Mouse (Mus musculus): ENCODE measurements around the gene Phb2. TPM values are rescaled to one million over a fixed set of nuclear protein-coding genes. Genes with fewer than 3 reads are reported as not detected.

Gene Phb2
- total and polyA plus RNA-seq, 2 experiments: 140 to 209 TPM

DNA sequence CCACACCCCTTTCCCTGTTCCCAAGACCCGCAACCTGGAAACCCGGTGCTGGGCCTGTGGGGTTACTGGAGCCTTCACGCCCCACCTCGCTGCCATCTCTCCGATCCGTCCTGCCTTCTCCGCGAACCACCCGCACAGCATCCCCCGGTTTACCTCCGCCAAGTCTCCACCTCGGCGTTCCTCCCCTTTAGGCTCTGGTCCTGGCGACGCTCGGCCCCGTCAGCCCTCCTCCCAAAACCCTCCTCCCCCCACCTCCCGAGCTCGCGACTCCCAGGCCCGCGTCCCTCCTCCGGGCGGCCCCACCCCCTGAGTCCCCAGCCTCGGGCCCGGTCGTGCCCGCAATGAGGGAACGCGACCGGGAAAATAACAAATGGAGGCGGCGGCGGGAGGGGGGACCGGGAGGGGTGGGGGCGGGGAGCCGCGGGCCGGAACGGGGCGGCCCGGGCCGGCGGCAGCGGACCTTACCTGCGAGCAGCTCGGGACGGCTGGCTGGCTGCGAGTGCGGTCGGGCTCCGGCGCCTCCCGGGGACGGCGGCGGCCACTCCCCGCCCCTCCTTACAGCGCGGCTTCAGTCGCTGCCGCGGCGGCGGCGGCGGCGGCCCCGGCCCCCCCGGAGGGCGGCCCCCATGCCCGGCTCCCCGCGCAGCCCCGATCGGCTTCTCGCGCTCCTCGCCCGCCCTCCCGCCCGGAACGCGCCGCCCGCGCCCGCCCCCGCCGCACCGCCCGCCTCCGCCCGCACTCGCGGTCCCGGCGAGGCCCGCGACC is 43.9 kb downstream of the Phb2 start, which contains the start of the genes Gm45234 and Atn1:
Gm45234 (minus strand) TSS at position 191 of the 765 bp plus-strand sequence.
Atn1 (minus strand) TSS at position 694 of the 765 bp plus-strand sequence.
- peak; percentile 61 for DNase-seq (ENCODE audit: extremely low read depth, low read depth, low spot score)
- Histone ChIP-seq H3K27ac (replicated peaks; ENCODE audit: insufficient read depth, low read depth, low read length) (peak within 1 kb of the TSS; percentile 76), H3K36me3 (ENCODE audit: control insufficient read depth, insufficient read depth, low read length) (peaks cover 2% of the 10 kb centered on the region; the same call in 1 of the 2 replicates), H3K9ac (ENCODE audit: low read depth, low read length) (peak within 1 kb of the TSS; percentile 100), H3K79me2 (ENCODE audit: control insufficient read depth, insufficient read depth, low read length) (peaks cover 36% of the 10 kb centered on the region), H3K4me3 (ENCODE audit: insufficient read depth, low read depth, low read length) (peak within 1 kb of the TSS; percentile 71), H3K4me1 (ENCODE audit: control insufficient read depth, insufficient read depth, low read length) (peaks cover 38% of the 10 kb centered on the region), H3K27me3 (ENCODE audit: control insufficient read depth, insufficient read depth, low read length) (no peaks in the 10 kb centered on the region)
- WGBS: 3% methylated on average over 71 of the region's 100 CpGs
- no peak for TF ChIP-seq CTCF (IDR thresholded peaks at IDR 0.05; ENCODE audit: low read depth, low read length)
- no peak for TF ChIP-seq POLR2A (IDR thresholded peaks at IDR 0.05; ENCODE audit: extremely low read depth, insufficient read depth, low read length)

GRCm38 (mm10) chr6:124756652-124757350 is 44.7 kb downstream of the Phb2 start:
- Histone ChIP-seq H3K4me1 (ENCODE audit: control insufficient read depth, insufficient read depth, low read length) (peaks cover 36% of the 10 kb centered on the region), H3K27me3 (ENCODE audit: control insufficient read depth, insufficient read depth, low read length) (no peaks in the 10 kb centered on the region), H3K4me3 (ENCODE audit: insufficient read depth, low read depth, low read length) (peak overlapping the region; percentile 71), H3K9ac (ENCODE audit: low read depth, low read length) (peak overlapping the region; percentile 100), H3K79me2 (ENCODE audit: control insufficient read depth, insufficient read depth, low read length) (peaks cover 35% of the 10 kb centered on the region), H3K27ac (replicated peaks; ENCODE audit: insufficient read depth, low read depth, low read length) (peak overlapping the region; percentile 76), H3K36me3 (ENCODE audit: control insufficient read depth, insufficient read depth, low read length) (peaks cover 2% of the 10 kb centered on the region; the same call in 1 of the 2 replicates)
- peak; percentile 53; the same call in 1 of the 2 replicates for TF ChIP-seq POLR2A (IDR thresholded peaks at IDR 0.05; ENCODE audit: extremely low read depth, insufficient read depth, low read length)
- no peak for TF ChIP-seq CTCF (IDR thresholded peaks at IDR 0.05; ENCODE audit: low read depth, low read length)
- peak; percentile 43 for DNase-seq (ENCODE audit: extremely low read depth, low read depth, low spot score)
- 2% methylated on average over 51 of the region's 54 CpGs for WGBS

GRCm38 (mm10) chr6:124757351-124757880 is 45.3 kb downstream of the Phb2 start:
- Histone ChIP-seq H3K4me3 (ENCODE audit: insufficient read depth, low read depth, low read length) (peak overlapping the region; percentile 71; the same call in 1 of the 2 replicates), H3K79me2 (ENCODE audit: control insufficient read depth, insufficient read depth, low read length) (peaks cover 29% of the 10 kb centered on the region), H3K4me1 (ENCODE audit: control insufficient read depth, insufficient read depth, low read length) (peaks cover 33% of the 10 kb centered on the region), H3K27me3 (ENCODE audit: control insufficient read depth, insufficient read depth, low read length) (no peaks in the 10 kb centered on the region), H3K9ac (ENCODE audit: low read depth, low read length) (peak overlapping the region; percentile 100), H3K27ac (replicated peaks; ENCODE audit: insufficient read depth, low read depth, low read length) (peak overlapping the region; percentile 46), H3K36me3 (ENCODE audit: control insufficient read depth, insufficient read depth, low read length) (peaks cover 2% of the 10 kb centered on the region; the same call in 1 of the 2 replicates)
- 37% methylated on average over 5 of the region's 5 CpGs for WGBS
- TF ChIP-seq CTCF (IDR thresholded peaks at IDR 0.05; ENCODE audit: low read depth, low read length): no peak
- no peak for TF ChIP-seq POLR2A (IDR thresholded peaks at IDR 0.05; ENCODE audit: extremely low read depth, insufficient read depth, low read length)
- no peak for DNase-seq (ENCODE audit: extremely low read depth, low read depth, low spot score)

GRCm38 (mm10) chr6:124757909-124758848 is 46.0 kb downstream of the Phb2 start:
- Histone ChIP-seq H3K27ac (replicated peaks; ENCODE audit: insufficient read depth, low read depth, low read length) (peak overlapping the region; percentile 39), H3K4me1 (ENCODE audit: control insufficient read depth, insufficient read depth, low read length) (peaks cover 33% of the 10 kb centered on the region), H3K79me2 (ENCODE audit: control insufficient read depth, insufficient read depth, low read length) (peaks cover 27% of the 10 kb centered on the region), H3K36me3 (ENCODE audit: control insufficient read depth, insufficient read depth, low read length) (peaks cover 2% of the 10 kb centered on the region; the same call in 1 of the 2 replicates), H3K27me3 (ENCODE audit: control insufficient read depth, insufficient read depth, low read length) (no peaks in the 10 kb centered on the region), H3K9ac (ENCODE audit: low read depth, low read length) (peak overlapping the region; percentile 22; the same call in 1 of the 2 replicates), H3K4me3 (ENCODE audit: insufficient read depth, low read depth, low read length) (no peak overlapping the region)
- TF ChIP-seq CTCF (IDR thresholded peaks at IDR 0.05; ENCODE audit: low read depth, low read length) (no peak), POLR2A (IDR thresholded peaks at IDR 0.05; ENCODE audit: extremely low read depth, insufficient read depth, low read length) (0 out of 2 replicates have a peak, but pooled peaks have one; percentile 15)
- 42% methylated on average over 5 of the region's 5 CpGs for WGBS
- DNase-seq (ENCODE audit: extremely low read depth, low read depth, low spot score): peak; percentile 82

GRCm38 (mm10) chr6:124758849-124759232 is 46.7 kb downstream of the Phb2 start:
- Histone ChIP-seq H3K9ac (ENCODE audit: low read depth, low read length) (no peak overlapping the region), H3K79me2 (ENCODE audit: control insufficient read depth, insufficient read depth, low read length) (peaks cover 23% of the 10 kb centered on the region), H3K36me3 (ENCODE audit: control insufficient read depth, insufficient read depth, low read length) (no peaks in the 10 kb centered on the region), H3K27me3 (ENCODE audit: control insufficient read depth, insufficient read depth, low read length) (no peaks in the 10 kb centered on the region), H3K4me3 (ENCODE audit: insufficient read depth, low read depth, low read length) (no peak overlapping the region), H3K27ac (replicated peaks; ENCODE audit: insufficient read depth, low read depth, low read length) (peak overlapping the region; percentile 39; the same call in 1 of the 2 replicates), H3K4me1 (ENCODE audit: control insufficient read depth, insufficient read depth, low read length) (peaks cover 29% of the 10 kb centered on the region)
- TF ChIP-seq CTCF (IDR thresholded peaks at IDR 0.05; ENCODE audit: low read depth, low read length): no peak
- TF ChIP-seq POLR2A (IDR thresholded peaks at IDR 0.05; ENCODE audit: extremely low read depth, insufficient read depth, low read length): no peak
- DNase-seq (ENCODE audit: extremely low read depth, low read depth, low spot score): no peak
- 33% methylated on average over 2 of the region's 2 CpGs for WGBS

Data from liver, adult 2 months (tissue).